Mouse (Mus musculus) heart, postnatal 0 days (tissue): ENCODE measurements around the gene Gcnt3.

Experiments
- CTCF ChIP-seq: IDR thresholded peaks from 2 replicates; pipeline ENCODE4 v1.5.1; 2016; ENCODE audit warnings: antibody characterized with exemption, control low read depth, low read depth
- EP300 ChIP-seq: IDR thresholded peaks from 2 replicates; pipeline ENCODE4 v1.6.1; 2016; ENCODE audit warnings: antibody characterized with exemption, low read depth

GRCm38 (mm10) chr9:70080027-70080800, 42.3 kb upstream of the Gcnt3 start:
- TF ChIP-seq CTCF (no peak), EP300 (no peak)
